Mouse (Mus musculus) neural tube, embryonic 13.5 days (tissue): ENCODE results near the gene Abcb5. TPM values are rescaled to one million over a fixed set of nuclear protein-coding genes. Genes with fewer than 3 reads are reported as not detected.

Experiments
- ATAC-seq: fragments of 200-750 bp; cut with Nextera tagmentation; 2 replicates; pipeline ENCODE4 v1.8.0; 2017; ENCODE audit warnings: low read depth, mild to moderate bottlenecking, moderate TSS enrichment, moderate library complexity
- H3K27ac ChIP-seq: fragments of 300-500 bp; sonication (generic); replicated peaks from 2 replicates; pipeline ENCODE4 v1.5.1; 2015; ENCODE audit warnings: moderate library complexity, mild to moderate bottlenecking, inconsistent platforms
- H3K27me3 ChIP-seq: fragments of 300-500 bp; sonication (generic); 2 replicates; pipeline ENCODE4 v1.6.1; 2015; ENCODE audit warnings: mild to moderate bottlenecking, inconsistent platforms
- H3K36me3 ChIP-seq: fragments of 300-500 bp; sonication (generic); 2 replicates; pipeline ENCODE4 v1.6.1; 2015; ENCODE audit warnings: mild to moderate bottlenecking, inconsistent platforms
- H3K4me1 ChIP-seq: fragments of 300-500 bp; sonication (generic); replicated peaks from 2 replicates; pipeline ENCODE4 v1.6.1; 2015; ENCODE audit warnings: inconsistent platforms
- H3K4me2 ChIP-seq: fragments of 300-500 bp; sonication (generic); 2 replicates; pipeline ENCODE4 v1.6.1; 2015; ENCODE audit warnings: inconsistent platforms, mild to moderate bottlenecking, moderate library complexity
- H3K4me3 ChIP-seq: fragments of 300-500 bp; sonication (generic); 2 replicates; pipeline ENCODE4 v1.5.1; 2015; ENCODE audit warnings: mild to moderate bottlenecking, inconsistent platforms
- H3K9ac ChIP-seq: fragments of 300-500 bp; sonication (generic); 2 replicates; pipeline ENCODE4 v1.6.1; 2015; ENCODE audit warnings: moderate library complexity, mild to moderate bottlenecking, inconsistent platforms
- H3K9me3 ChIP-seq: fragments of 300-500 bp; sonication (generic); 2 replicates; pipeline ENCODE4 v1.6.1; 2016; ENCODE audit warnings: inconsistent platforms
- WGBS: fragments of 180-500 bp; shearing (Covaris S2); methylation state at CpG from one replicate; pipeline ENCODE4 v1.1.7; 2015; 5-methylcytosine and 5-hydroxymethylcytosine counted together
- polyA plus RNA-seq: library from polyadenylated mRNA; unstranded; fragments of >200 nt; fragmentation: Nextera tagmentation; extraction: Ambion mirVana; gene quantifications from 2 replicates; pipeline ENCODE4 v1.2.1, GENCODE M21; 2015

Abcb5 gene
- polyA plus RNA-seq, 1 experiment from 2014 or later = not detected

DNA sequence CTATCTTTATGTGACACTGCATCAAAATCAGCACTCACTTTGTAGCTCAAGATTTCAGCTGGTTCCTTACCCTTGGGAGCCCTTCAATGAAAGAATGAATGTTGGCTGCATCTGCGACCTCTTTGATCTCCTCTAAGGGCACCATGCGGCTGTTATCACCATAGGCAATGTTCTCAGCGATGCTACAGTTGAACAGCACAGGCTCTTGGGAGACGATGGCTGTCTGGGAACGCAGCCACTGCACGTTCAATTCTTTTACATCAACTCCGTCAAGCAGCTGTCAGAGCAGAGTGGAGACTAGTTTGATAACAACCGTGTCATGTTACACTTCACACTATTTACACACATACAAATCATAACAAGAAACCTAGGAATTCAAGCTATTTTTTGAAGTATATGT is 93.5 kb downstream of the Abcb5 start:
- Histone ChIP-seq H3K36me3 (no peaks in the 10 kb centered on the region), H3K9me3 (no peaks in the 10 kb centered on the region), H3K27ac (no peak overlapping the region), H3K4me3 (no peak overlapping the region), H3K4me1 (no peaks in the 10 kb centered on the region), H3K9ac (no peak overlapping the region), H3K27me3 (no peaks in the 10 kb centered on the region), H3K4me2 (no peak overlapping the region)
- ATAC-seq = no peak
- WGBS = 72% methylated on average over 8 of the region's 8 CpGs

DNA sequence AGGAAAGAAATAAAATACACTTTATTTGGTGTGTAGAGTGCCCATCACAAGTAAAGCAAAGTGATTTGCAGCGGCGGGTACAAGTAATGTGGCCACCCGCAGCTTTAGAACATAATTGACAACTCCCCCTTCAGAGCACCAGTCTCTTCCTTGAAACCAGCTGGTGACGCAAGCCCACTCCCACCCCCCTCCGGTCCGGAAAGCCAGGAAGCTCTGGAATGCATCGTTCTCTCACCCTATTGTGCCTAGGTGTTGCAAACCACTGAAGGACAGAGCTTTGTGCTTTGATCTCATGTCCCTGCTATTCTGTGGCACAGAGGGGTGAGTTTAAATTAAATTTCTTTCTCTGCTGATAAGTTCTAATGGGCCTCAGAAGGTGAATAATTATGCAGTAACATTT is 110.1 kb downstream of the Abcb5 start:
- no peak overlapping the region for H3K9ac ChIP-seq
- H3K9me3 ChIP-seq = no peaks in the 10 kb centered on the region
- H3K4me1 ChIP-seq = peaks cover 8% of the 10 kb centered on the region
- 2% methylated on average over 7 of the region's 7 CpGs for WGBS
- peaks cover 79% of the 10 kb centered on the region for H3K27me3 ChIP-seq
- no peaks in the 10 kb centered on the region for H3K36me3 ChIP-seq
- ATAC-seq = no peak; the same call in 1 of the 2 replicates
- no peak overlapping the region for H3K4me3 ChIP-seq
- no peak overlapping the region for H3K4me2 ChIP-seq
- H3K27ac ChIP-seq = no peak overlapping the region

DNA sequence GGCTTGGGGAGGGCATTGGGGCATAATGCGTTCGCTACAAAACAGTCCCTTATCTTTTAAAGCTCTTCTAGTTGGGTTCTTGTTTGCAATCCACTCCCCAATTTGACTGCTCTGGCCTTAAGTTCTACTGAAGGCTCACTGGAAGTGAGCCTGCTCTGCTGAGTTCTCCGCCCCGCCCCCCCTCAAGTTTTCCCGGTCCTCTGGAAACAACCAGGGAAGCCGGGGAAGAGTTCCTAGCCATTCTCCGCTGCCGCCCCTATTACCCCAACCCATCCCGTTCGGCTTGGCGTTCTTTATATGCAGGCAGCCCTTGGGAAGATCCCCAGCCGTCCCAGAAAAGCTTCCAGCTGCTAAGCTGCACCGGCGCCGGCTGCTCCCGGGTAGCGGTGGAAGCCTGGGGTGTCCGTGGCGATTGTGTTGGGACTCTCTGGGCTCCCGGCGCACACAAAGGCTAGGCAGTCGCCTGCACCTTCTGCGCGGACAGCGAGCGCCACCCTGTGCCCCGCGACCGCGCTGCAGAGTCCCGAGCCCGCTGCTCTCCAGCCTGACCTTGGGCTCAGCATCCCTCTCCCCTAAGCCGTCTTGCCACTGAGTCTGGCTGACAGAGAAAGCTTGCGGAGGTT is 111.3 kb downstream of the Abcb5 start:
- peak; percentile 99 for ATAC-seq
- peaks cover 84% of the 10 kb centered on the region for H3K27me3 ChIP-seq
- H3K9ac ChIP-seq = peak overlapping the region; percentile 61
- H3K4me1 ChIP-seq = peaks cover 8% of the 10 kb centered on the region
- H3K4me3 ChIP-seq = peak overlapping the region; percentile 39
- no peaks in the 10 kb centered on the region for H3K36me3 ChIP-seq
- under 1% methylated on average over 34 of the region's 34 CpGs for WGBS
- peak overlapping the region; percentile 53 for H3K27ac ChIP-seq
- no peaks in the 10 kb centered on the region for H3K9me3 ChIP-seq
- H3K4me2 ChIP-seq = peak overlapping the region; percentile 62

DNA sequence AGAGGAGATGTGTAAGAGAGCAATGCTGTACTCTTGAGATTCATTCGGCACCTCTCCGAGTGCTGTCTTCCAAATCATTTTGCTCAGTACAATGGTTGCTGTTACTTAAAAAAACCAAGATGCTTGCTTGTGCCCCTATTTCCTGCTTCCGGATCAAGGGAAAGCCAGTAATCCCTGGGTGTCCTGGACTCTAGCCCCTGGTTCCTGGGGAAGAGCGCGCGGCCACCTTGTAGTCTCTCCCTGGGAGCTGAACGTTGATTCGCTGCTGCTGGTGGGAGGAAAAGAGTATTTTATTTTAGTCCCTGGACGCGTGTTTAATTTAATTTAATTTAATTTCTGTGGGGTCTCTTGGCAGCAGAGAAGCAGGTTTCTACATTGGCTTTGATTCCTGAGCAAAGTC is 111.8 kb downstream of the Abcb5 start:
- Histone ChIP-seq H3K36me3 (no peaks in the 10 kb centered on the region), H3K27ac (peak overlapping the region; percentile 53), H3K4me2 (peak overlapping the region; percentile 62), H3K4me3 (peak overlapping the region; percentile 39), H3K9ac (peak overlapping the region; percentile 61), H3K4me1 (peaks cover 9% of the 10 kb centered on the region), H3K9me3 (no peaks in the 10 kb centered on the region), H3K27me3 (peaks cover 84% of the 10 kb centered on the region)
- 3% methylated on average over 10 of the region's 10 CpGs for WGBS
- no peak for ATAC-seq

DNA sequence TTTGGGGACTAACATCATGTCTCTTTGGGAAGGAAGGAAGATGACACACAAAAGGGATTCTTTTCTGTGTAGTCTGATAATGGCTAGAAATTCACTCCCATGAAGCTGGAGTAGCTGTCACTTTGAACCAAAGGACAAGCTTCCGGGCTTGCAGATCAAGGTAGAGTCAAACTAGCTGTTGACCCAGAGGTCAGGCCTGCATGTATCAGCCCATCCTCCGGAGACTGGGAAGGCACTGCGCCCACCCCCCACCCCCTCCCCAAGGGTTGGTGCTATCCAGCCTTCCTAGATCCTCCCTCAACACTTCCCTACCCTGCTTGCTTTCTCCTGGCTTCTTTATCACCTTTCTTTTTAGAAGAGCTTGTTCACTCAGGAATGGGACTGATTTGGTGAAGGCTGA is 112.9 kb downstream of the Abcb5 start:
- Histone ChIP-seq H3K4me1 (peaks cover 20% of the 10 kb centered on the region), H3K4me3 (no peak overlapping the region), H3K36me3 (no peaks in the 10 kb centered on the region), H3K4me2 (peak overlapping the region; percentile 28), H3K27me3 (peaks cover 88% of the 10 kb centered on the region), H3K9ac (no peak overlapping the region), H3K9me3 (no peaks in the 10 kb centered on the region), H3K27ac (no peak overlapping the region)
- WGBS = 3% methylated on average over 3 of the region's 3 CpGs
- ATAC-seq = no peak

DNA sequence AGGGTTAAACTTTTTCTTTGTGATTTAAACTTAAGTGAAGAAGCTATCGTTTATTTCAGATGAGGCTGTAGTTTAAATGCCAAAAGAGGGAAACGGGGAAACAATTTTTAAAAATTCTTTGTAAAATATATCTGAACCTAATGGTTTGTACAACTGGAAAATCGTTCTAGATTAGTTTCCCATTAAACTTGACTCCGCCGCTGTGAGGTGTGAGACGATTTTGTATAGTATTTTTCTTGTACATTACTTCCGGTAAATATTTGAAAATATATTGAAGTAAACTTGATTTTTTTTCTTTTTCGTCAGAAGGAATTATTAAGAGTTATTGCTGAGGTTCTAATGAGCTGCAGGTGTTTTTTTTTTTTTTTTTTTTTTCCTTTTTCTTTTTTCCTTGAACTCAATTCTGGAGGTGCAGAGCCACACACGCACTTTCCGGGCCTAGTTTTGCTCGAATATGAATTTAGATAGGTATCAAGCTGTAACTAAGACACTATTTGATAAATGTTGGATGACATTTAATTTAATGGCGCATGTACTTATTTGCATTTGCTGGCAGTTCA is 115.3 kb downstream of the Abcb5 start:
- H3K9ac ChIP-seq = no peak overlapping the region
- H3K9me3 ChIP-seq = no peaks in the 10 kb centered on the region
- H3K36me3 ChIP-seq = no peaks in the 10 kb centered on the region
- peak overlapping the region; percentile 30 for H3K4me2 ChIP-seq
- peaks cover 90% of the 10 kb centered on the region for H3K27me3 ChIP-seq
- 8% methylated on average over 12 of the region's 12 CpGs for whole genome bisulfite sequencing
- H3K4me1 ChIP-seq = peaks cover 36% of the 10 kb centered on the region
- H3K4me3 ChIP-seq = peak overlapping the region; percentile 38; the same call in 1 of the 2 replicates
- H3K27ac ChIP-seq = no peak overlapping the region
- no peak for ATAC-seq

DNA sequence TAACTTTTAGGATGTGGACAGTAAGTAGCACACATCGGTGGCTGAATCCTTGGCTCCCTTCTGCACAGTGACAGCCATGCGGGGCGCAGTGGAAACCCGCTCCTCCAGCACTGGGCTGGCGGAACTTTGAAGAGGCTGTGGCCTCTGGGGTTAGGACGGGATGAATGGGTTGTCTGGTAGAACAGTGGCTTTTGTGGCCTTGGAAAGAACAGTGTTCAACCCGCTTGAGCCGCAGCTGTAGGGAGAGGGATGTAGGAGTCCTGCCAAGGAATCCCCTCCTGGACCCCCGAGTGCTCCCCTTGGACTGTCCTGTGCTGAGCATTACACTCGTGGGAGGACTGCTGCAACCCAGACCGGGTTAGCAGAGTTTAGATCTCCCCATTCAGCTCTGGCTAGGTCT is 116.2 kb downstream of the Abcb5 start:
- Histone ChIP-seq H3K27me3 (peaks cover 91% of the 10 kb centered on the region), H3K9ac (peak overlapping the region; percentile 60), H3K4me3 (peak overlapping the region; percentile 38), H3K27ac (no peak overlapping the region), H3K36me3 (no peaks in the 10 kb centered on the region), H3K4me2 (peak overlapping the region; percentile 55), H3K4me1 (peaks cover 36% of the 10 kb centered on the region), H3K9me3 (no peaks in the 10 kb centered on the region)
- ATAC-seq = peak; percentile 16; the same call in 1 of the 2 replicates
- under 1% methylated on average over 11 of the region's 11 CpGs for WGBS

DNA sequence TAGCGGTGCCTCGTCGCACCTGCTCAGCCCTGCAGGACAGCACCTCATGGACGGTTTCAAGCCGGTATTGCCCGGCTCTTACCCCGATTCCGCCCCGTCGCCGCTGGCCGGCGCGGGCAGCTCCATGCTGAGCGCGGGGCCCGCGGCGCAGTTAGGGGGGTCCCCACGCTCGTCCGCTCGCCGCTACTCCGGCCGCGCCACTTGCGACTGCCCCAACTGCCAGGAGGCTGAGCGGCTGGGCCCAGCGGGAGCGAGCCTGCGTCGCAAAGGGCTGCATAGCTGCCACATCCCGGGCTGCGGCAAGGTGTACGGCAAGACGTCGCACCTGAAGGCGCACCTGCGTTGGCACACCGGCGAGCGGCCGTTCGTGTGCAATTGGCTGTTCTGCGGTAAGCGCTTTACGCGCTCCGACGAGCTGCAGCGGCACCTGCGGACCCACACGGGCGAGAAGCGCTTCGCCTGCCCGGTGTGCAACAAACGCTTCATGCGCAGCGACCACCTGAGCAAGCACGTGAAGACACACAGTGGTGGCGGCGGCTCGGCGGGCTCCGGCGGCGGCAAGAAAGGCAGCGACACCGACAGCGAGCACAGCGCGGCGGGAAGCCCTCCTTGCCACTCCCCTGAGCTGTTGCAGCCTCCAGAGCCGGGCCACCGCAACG is 116.9 kb downstream of the Abcb5 start:
- peak; percentile 48 for ATAC-seq

DNA sequence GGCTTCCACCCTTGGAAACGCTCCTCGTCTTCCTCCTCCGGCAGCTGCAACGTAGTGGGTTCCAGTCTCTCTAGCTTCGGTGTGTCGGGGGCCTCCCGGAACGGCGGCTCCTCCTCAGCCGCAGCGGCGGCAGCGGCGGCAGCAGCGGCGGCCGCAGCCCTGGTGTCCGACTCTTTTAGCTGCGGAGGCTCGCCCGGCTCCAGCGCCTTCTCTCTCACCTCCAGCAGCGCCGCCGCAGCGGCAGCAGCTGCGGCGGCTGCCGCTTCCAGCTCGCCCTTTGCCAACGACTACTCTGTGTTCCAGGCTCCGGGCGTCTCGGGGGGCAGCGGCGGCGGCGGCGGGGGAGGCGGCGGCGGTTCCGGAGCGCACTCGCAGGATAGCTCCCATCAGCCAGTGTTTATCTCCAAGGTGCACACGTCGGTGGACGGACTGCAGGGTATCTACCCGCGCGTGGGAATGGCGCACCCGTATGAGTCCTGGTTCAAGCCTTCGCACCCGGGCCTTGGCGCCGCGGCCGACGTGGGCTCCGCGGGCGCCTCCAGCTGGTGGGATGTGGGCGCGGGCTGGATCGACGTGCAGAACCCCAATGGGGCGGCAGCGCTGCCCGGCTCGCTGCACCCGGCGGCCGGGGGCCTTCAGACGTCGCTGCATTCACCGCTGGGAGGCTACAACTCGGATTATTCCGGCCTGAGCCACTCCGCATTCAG is 117.6 kb downstream of the Abcb5 start:
- Histone ChIP-seq H3K4me2 (peak overlapping the region; percentile 55), H3K9me3 (no peaks in the 10 kb centered on the region), H3K36me3 (no peaks in the 10 kb centered on the region), H3K4me3 (peak overlapping the region; percentile 38), H3K4me1 (peaks cover 28% of the 10 kb centered on the region), H3K27me3 (peaks cover 91% of the 10 kb centered on the region), H3K27ac (peak overlapping the region; percentile 47), H3K9ac (peak overlapping the region; percentile 60)
- ATAC-seq = peak; percentile 52; the same call in 1 of the 2 replicates
- under 1% methylated on average over 80 of the region's 80 CpGs for WGBS

More for the DNA sequence above, 116.9 kb downstream of the Abcb5 start:
- under 1% methylated on average over 78 of the region's 78 CpGs for WGBS
- Histone ChIP-seq H3K27ac (peak overlapping the region; percentile 47), H3K36me3 (no peaks in the 10 kb centered on the region), H3K4me1 (peaks cover 30% of the 10 kb centered on the region), H3K27me3 (peaks cover 91% of the 10 kb centered on the region), H3K4me2 (peak overlapping the region; percentile 55), H3K9me3 (no peaks in the 10 kb centered on the region), H3K9ac (peak overlapping the region; percentile 60), H3K4me3 (peak overlapping the region; percentile 38)

DNA sequence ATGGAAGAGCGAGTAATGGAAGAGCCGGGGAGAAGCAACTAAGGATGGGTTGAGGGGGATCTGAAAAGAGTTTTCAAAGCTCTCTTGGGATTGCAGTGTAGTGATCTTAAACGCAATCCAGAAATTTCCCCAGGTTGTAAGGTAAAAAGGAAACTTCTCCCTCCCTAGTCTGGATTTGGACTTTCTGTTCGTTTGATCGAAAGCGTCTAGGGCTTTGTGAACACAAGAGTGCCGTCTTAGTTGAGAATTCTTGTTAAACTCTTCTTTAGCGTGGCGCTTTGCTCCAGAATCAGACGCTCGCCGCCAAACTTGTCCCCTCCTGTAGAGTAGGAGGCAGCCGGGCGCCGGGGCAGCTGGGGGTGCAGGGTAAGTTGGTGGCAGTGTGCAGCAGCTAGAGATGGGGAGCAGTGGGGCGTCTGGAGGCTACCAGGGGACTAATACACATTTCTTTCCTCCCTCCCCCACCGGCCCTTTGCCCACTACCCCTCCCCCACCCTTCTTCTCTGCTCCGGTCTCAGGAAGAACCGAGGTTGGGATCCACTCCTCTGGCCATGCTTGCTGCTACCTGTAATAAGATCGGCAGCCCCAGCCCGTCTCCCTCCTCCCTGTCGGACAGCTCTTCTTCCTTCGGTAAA is 118.2 kb downstream of the Abcb5 start:
- no peaks in the 10 kb centered on the region for H3K36me3 ChIP-seq
- H3K9me3 ChIP-seq = no peaks in the 10 kb centered on the region
- peak overlapping the region; percentile 38 for H3K4me3 ChIP-seq
- H3K4me2 ChIP-seq = peak overlapping the region; percentile 55
- no peak for ATAC-seq
- H3K27ac ChIP-seq = peak overlapping the region; percentile 47; the same call in 1 of the 2 replicates
- H3K9ac ChIP-seq = peak overlapping the region; percentile 60
- 1% methylated on average over 20 of the region's 23 CpGs for WGBS
- H3K4me1 ChIP-seq = peaks cover 30% of the 10 kb centered on the region
- H3K27me3 ChIP-seq = peaks cover 91% of the 10 kb centered on the region

DNA sequence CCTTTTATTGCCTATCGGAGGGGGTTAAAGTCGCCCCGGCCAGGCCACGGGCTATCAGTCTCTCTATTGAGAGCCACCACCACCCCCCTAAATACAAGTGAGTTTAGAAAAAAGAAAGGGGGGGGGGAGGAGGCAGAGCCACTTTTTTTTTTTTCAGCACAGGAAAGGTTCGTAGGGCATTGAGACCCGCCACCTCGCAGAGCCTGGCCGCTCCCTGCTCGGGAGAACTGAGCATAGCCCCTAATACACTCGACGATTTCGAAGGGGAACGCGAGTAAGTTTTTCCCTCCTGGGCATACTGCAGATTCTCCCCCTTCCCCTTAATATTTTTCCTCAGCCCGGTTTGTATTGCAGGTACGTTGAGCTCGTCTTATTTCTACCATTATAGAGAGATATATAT is 118.8 kb downstream of the Abcb5 start:
- Histone ChIP-seq H3K4me3 (peak overlapping the region; percentile 38), H3K4me1 (peaks cover 31% of the 10 kb centered on the region), H3K4me2 (peak overlapping the region; percentile 55), H3K27ac (no peak overlapping the region), H3K36me3 (no peaks in the 10 kb centered on the region), H3K27me3 (peaks cover 92% of the 10 kb centered on the region), H3K9ac (0 out of 2 replicates have a peak overlapping the region, but pooled peaks have one; percentile 49), H3K9me3 (no peaks in the 10 kb centered on the region)
- WGBS = 0% methylated on average over 17 of the region's 17 CpGs
- no peak for ATAC-seq
